Mouse (Mus musculus) cerebellum, adult 11 months (tissue): ENCODE data around the gene Pold1.

ENCODE experiments used
- DNase-seq: peaks from one replicate; pipeline ENCODE4 v3.0.0; 2022

The Pold1 gene

GRCm38 (mm10) chr7:44521710-44522109 is 26.9 kb downstream of the Pold1 start:
- peak; percentile 64 for DNase-seq

GRCm38 (mm10) chr7:44520990-44521389 is 27.7 kb downstream of the Pold1 start:
- no peak for DNase-seq

GRCm38 (mm10) chr7:44519240-44519913 is 29.3 kb downstream of the Pold1 start:
- no peak for DNase-seq

- no peak for DNase-seq
Measured at GRCm38 (mm10) chr7:44507491-44507890, 41.2 kb downstream of the Pold1 start.

GRCm38 (mm10) chr7:44501563-44502115 is 47.0 kb downstream of the Pold1 start:
- DNase-seq: peak; percentile 70

DNA sequence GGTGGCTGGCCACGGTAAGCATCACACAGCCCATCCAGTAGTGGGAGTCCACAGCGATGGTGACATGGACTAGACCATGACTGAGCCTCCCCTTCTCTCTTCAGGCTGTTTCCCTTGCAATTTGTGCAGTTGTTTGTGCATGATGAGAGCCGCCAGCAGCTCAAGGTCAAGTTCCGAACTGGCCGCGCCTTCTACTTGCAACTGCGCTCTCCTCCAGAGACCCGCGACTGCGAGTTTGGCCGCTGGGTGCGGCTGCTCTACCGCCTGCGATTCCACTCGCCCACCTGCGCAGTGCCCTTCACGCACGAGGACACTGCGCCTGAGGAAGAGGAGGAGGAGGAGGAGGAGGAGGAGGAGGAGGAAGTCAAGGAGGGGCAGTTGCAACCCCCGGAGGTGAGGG is 48.6 kb downstream of the Pold1 start:
- DNase-seq: no peak

DNA sequence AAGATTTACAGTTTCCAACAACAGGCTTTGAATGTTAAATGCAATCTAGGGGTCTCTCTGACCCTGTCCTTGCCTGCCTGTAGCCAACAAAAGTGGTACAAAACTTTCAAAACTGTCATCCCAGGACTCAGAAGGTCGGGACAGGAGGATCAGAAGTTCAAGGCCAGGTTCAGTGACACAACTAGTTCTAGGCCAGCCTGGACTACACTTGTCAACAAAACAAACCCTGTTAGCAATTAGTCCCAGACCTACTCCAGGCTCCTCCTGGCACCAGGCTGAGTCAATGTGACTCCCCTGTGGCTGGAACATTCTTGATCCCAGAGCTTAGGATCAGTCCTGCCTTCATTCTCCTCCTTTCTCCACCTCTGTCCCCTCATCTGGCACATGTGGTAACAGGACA is 49.7 kb downstream of the Pold1 start:
- no peak for DNase-seq

- DNase-seq: no peak
Measured at GRCm38 (mm10) chr7:44497361-44498055, 51.1 kb downstream of the Pold1 start.

- DNase-seq: no peak
Measured at GRCm38 (mm10) chr7:44496771-44497109, 51.9 kb downstream of the Pold1 start.

- peak; percentile 99 for DNase-seq
Measured at GRCm38 (mm10) chr7:44495992-44496770, 52.5 kb downstream of the Pold1 start, which contains the start of the genes Emc10 and Fam71e1. Gene Emc10 (minus strand): TSS chr7:44496529. Gene Fam71e1 (plus strand): TSS chr7:44496581.

DNA sequence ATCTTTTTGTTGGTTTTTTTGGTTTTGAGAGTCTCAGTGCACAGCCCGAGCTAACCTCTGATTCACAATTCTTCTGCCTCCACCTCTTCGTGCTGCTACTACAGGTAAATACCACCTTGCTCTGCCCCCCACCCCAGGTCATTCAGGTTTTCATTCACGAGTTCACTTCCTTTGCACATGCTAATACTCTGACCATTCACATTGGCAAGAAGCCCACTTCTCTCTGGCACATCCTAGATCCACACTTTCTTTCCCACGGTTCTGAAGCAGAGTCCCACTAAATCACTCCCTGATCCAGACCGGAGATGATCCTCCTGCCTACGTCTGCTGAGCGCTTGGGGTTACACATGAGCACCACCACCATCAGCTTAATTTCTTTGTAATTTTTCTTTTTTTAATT is 53.6 kb downstream of the Pold1 start:
- DNase-seq: no peak

GRCm38 (mm10) chr7:44494681-44495080 is 54.0 kb downstream of the Pold1 start:
- DNase-seq: no peak

- DNase-seq: no peak
Measured at GRCm38 (mm10) chr7:44492166-44492826, 56.4 kb downstream of the Pold1 start.

- DNase-seq: no peak
Measured at GRCm38 (mm10) chr7:44491391-44491790, 57.3 kb downstream of the Pold1 start.

GRCm38 (mm10) chr7:44490281-44490680 is 58.4 kb downstream of the Pold1 start:
- DNase-seq: no peak

- DNase-seq: no peak
Measured at GRCm38 (mm10) chr7:44488545-44488944, 60.1 kb downstream of the Pold1 start.

DNA sequence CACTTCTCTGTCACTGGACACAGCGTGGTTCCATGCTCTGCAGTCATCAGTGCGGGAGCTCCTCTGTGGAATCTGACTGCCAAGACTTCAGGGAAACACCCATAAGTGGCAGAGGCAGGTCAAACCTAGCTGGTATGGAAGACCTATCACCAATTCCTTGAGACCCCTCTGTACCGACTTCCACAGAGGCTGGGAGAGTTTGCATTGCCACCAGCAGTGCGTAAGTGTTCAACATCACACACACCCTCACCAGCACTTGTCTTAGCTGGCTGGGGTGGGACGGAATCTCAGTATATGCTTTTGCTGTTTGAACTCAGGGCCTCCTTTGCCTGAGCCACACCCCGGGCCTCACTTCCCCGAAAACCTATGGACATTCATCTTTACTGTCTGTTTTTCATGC is 60.7 kb downstream of the Pold1 start:
- no peak for DNase-seq

- DNase-seq: no peak
Measured at GRCm38 (mm10) chr7:44486927-44487575, 61.6 kb downstream of the Pold1 start.

DNA sequence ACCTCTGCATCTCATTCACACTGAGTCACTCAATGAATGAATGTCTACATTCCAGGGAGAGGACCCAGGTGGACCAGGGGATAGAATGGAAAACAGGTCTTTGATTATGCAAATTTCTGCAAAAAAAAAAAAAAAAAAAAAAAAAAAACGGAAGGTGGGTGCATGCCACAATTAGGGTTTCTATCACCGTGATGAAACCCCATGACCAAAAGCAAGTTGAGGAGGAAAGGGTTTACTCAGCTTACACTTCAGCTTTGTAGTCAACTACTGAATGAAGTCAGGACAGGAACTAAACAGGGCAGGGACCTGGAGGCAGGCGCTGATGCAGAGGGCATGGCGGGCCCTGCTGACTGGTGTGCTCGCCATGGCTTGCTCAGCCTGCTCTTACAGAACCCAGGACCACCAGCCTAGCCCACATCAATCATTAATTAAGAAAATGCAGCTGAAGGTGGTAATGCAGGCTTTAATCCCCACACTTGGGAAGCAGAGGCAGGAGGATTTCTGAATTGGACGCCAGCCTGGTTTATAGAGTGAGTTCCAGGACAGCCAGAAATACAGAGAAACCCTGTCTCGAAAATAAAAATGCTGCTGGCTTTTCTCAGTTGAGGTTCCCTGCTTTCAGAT is 63.0 kb downstream of the Pold1 start:
- no peak for DNase-seq

DNA sequence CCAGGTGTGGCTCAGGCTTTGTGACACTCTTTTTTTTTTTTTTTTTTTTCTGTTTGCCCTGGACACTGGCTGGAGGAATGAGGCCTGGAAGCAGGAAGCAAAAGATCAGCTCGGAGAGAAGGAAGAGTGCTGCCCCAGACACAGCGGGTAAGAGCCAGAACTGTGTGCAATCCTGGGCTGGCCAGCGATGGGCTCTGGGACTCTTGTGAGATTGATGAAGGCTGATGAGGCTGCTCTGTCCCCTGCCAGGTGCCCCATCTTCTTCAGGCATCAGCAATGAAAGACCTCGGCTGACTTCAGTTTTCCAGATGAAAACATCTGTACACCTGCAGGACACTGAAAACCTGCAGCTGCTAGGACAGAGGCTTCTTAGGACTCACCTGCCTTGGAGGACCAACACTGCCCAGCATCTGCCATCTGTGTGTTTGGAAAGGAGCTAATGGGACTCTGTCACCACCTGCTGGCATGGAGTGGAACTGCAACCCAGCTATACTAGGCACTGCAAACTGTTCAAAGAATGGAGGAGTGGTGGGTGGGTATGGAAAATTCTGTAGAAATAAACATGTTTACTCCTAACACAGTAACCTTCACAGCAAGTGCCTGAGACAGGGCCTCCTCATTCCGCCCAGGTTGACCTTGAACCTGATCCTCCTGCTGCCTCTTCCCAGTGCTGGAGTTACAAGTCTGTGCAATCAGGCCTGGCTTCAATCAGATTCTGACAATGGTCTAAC is 63.6 kb downstream of the Pold1 start:
- DNase-seq: peak; percentile 79

GRCm38 (mm10) chr7:44484109-44484508 is 64.5 kb downstream of the Pold1 start:
- no peak for DNase-seq
